Mouse (Mus musculus): ENCODE measurements around the gene Antxr1. TPM values are rescaled to one million over a fixed set of nuclear protein-coding genes. Genes with fewer than 3 reads are reported as not detected.

Gene Antxr1
- not detected for polyA plus RNA-seq (2017; shearing (Covaris generic))

DNA sequence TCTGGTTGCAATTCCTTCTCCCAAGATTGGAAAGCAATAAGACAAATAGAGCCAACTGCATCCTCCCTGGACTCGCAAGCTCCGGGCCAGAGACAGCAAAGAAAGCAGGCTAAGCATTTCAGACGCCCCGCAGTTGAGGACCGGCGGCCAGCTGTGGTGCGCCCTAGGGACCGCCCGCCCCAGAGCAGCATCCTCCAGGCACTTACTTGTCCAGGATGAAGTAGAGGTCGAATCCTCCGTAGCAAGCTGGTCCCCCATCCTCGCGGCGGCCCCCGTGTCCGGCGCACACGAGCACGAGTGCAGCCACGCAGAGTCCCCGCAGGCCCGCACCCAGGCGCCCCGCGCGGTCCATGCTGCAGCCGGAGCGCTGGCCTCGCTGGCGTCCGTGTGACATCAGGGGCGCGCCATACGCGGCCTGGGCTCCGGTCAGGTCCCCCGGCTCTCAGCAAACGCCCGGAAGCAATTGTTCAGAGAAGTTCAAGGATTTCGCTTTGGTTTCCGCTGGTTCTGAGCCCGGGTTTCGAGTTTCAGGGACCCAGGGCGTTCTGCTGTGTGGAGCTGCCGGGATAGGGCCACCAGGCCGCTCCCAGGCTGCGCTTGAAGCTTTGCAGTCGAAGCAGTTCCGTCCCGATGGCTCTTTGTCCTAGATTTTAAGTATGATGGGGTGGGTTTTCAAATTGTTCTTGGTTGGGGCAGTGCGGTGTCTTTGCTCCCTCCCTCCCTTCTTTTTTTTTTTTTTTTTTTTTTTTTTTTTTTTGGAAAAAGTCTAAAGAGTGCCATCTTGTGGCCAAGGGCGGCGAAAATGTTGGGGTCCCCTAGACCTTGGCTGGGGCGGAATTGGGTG lies at the start of gene Antxr1:
Gene Antxr1 (minus strand): TSS at position 731 of the 844 bp plus-strand sequence.

DNA sequence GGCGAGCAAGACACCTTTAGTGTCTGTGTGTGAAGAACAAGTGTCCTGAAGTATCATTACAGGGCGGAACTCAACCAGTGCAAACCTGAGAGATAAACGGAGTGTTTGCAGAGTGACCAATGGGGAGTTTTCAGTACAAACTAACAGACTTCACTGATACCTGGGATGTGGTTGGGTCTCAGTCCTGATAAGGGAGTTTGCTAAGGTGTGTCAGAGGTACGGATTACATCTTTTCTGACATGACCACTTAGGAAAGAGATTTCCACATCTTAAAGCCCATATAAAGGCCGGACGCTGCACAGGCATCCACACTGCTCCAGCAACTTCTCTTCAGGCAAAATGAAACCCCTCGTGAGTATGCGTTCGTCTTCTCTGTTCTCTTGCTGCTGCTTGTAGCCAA lies 37.4 kb upstream of the Antxr1 start, which contains the start of gene Gkn2:
Gene Gkn2 (plus strand): TSS at position 301 of the 400 bp plus-strand sequence.

GRCm38 (mm10) chr6:87350829-87351228 lies 15.2 kb upstream of the Antxr1 start, which contains the start of gene Gkn1:
TSS of gene Gkn1 (minus strand) at chr6:87350942.

GRCm38 (mm10) chr6:87104123-87104796 lies 231.4 kb downstream of the Antxr1 start, which contains the start of gene D6Ertd527e:
TSS of gene D6Ertd527e (plus strand) at chr6:87104746.

Other genes starting within 250 kb of the Antxr1 start
- gene D6Ertd527e, start 231.1 kb downstream of the Antxr1 start, polyA plus RNA-seq (2017; shearing (Covaris generic)) = not detected
- not detected for gene Gkn1, start 15.1 kb upstream of the Antxr1 start, polyA plus RNA-seq (2017; shearing (Covaris generic))
- gene Gkn2, start 37.5 kb upstream of the Antxr1 start, polyA plus RNA-seq (2017; shearing (Covaris generic)) = not detected
- not detected for gene Gkn3, start 53.1 kb upstream of the Antxr1 start, polyA plus RNA-seq (2017; shearing (Covaris generic))
- not detected for gene Bmp10, start 93.2 kb upstream of the Antxr1 start, polyA plus RNA-seq (2017; shearing (Covaris generic))
- gene Arhgap25, start 197.4 kb upstream of the Antxr1 start, polyA plus RNA-seq (2017; shearing (Covaris generic)) = 223 TPM